Mouse (Mus musculus): ENCODE results near the gene Pde4d.

DNA sequence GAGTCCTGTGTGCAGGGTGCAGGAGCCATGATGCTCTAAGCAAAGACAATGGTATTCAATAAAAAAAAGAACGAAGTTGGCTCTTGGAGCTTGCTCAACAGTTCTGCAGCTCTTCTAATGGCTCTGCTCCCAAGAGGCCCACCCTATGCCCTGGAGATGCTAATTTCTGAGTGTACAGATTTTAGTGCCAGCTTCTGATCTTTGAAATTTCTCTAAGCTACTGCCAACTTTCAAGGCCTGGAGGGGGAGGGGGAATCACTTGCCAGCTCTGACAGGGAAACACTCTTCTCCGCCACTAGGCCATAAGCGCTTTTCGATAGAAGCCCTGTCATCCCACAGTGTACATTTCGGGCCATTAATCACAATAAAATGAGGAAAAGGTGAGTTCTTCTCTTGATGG is 830.7 kb downstream of the Pde4d start:
- TF ChIP-seq POLR2A (IDR thresholded peaks at IDR 0.05; ENCODE audit: borderline replicate concordance, insufficient read depth, low read length) (no peak), CTCF (IDR thresholded peaks at IDR 0.05; ENCODE audit: borderline replicate concordance, insufficient read depth, low read depth, low read length) (no peak)
